Mouse (Mus musculus) limb, embryonic 11.5 days (tissue): Measurements from ENCODE around the gene Cdkn1a. TPM values are rescaled to one million over a fixed set of nuclear protein-coding genes. Genes with fewer than 3 reads are reported as not detected.
"Not testable (repeated sequence)": the region's sequence is repeated elsewhere in the genome, so short reads cannot be mapped to it uniquely, and the experiment has no call there.

Source experiments
- ATAC-seq: fragments of 200-750 bp; cut with Nextera tagmentation; 2 replicates; pipeline ENCODE4 v1.8.0; 2017; ENCODE audit warnings: low read depth; ENCODE audit not compliant: insufficient number of reproducible peaks, low FRiP score, low TSS enrichment
- DNase-seq: peaks from one replicate; pipeline ENCODE4 v3.0.0-alpha.2; 2015; ENCODE audit warnings: low spot score
- H3K27ac ChIP-seq: fragments of 300-500 bp; sonication (generic); replicated peaks from 2 replicates; pipeline ENCODE4 v1.5.1; 2014; ENCODE audit warnings: low read depth, mild to moderate bottlenecking, low read length
- H3K27me3 ChIP-seq: fragments of 300-500 bp; sonication (generic); 2 replicates; pipeline ENCODE4 v1.6.1; 2014; ENCODE audit warnings: mild to moderate bottlenecking, low read length, mixed read lengths; ENCODE audit not compliant: control insufficient read depth, insufficient read depth
- H3K36me3 ChIP-seq: fragments of 300-500 bp; sonication (generic); 2 replicates; pipeline ENCODE4 v1.6.1; 2014; ENCODE audit warnings: mild to moderate bottlenecking, low read length, moderate library complexity, mixed read lengths; ENCODE audit not compliant: control insufficient read depth, insufficient read depth
- H3K4me1 ChIP-seq: fragments of 300-500 bp; sonication (generic); 2 replicates; pipeline ENCODE4 v1.6.1; 2014; ENCODE audit warnings: low read length, mixed read lengths; ENCODE audit not compliant: control insufficient read depth, insufficient read depth
- H3K4me2 ChIP-seq: fragments of 300-500 bp; sonication (generic); 2 replicates; pipeline ENCODE4 v1.6.1; 2014; ENCODE audit warnings: low read depth, mild to moderate bottlenecking, moderate library complexity; ENCODE audit not compliant: severe bottlenecking
- H3K4me3 ChIP-seq: fragments of 300-500 bp; sonication (generic); 2 replicates; pipeline ENCODE4 v1.5.1; 2014; ENCODE audit warnings: low read depth, low read length
- H3K9ac ChIP-seq: fragments of 300-500 bp; sonication (generic); 2 replicates; pipeline ENCODE4 v1.6.1; 2014; ENCODE audit warnings: mild to moderate bottlenecking, low read length
- H3K9me3 ChIP-seq: fragments of 300-500 bp; sonication (generic); 2 replicates; pipeline ENCODE4 v1.6.1; 2016; ENCODE audit warnings: low read length; ENCODE audit not compliant: control insufficient read depth
- WGBS: fragments of 180-500 bp; shearing (Covaris S2); extraction: QIAGEN DNeasy Blood & Tissue Kit; methylation state at CpG from one replicate; pipeline ENCODE4 v1.1.7; 2014; 5-methylcytosine and 5-hydroxymethylcytosine counted together
- polyA plus RNA-seq: library from polyadenylated mRNA; unstranded; fragments of >200 nt; fragmentation: Nextera tagmentation; extraction: Ambion mirVana; gene quantifications from 2 replicates; pipeline ENCODE4 v1.2.1, GENCODE M21; 2014

Cdkn1a gene
- polyA plus RNA-seq, 1 experiment from 2014 or later: 41.5 TPM

GRCm38 (mm10) chr17:29100627-29101026, 9.9 kb downstream of the Cdkn1a start:
- H3K27ac ChIP-seq: no peak overlapping the region
- ATAC-seq (no peak), DNase-seq (no peak)
- no peaks in the 10 kb centered on the region for H3K9me3 ChIP-seq
- H3K27me3 ChIP-seq: no peaks in the 10 kb centered on the region
- WGBS: 90% methylated on average over 7 of the region's 7 CpGs
- H3K9ac ChIP-seq: no peak overlapping the region
- H3K4me2 ChIP-seq: no peak overlapping the region
- H3K36me3 ChIP-seq: no peaks in the 10 kb centered on the region
- no peaks in the 10 kb centered on the region for H3K4me1 ChIP-seq
- no peak overlapping the region for H3K4me3 ChIP-seq

DNA sequence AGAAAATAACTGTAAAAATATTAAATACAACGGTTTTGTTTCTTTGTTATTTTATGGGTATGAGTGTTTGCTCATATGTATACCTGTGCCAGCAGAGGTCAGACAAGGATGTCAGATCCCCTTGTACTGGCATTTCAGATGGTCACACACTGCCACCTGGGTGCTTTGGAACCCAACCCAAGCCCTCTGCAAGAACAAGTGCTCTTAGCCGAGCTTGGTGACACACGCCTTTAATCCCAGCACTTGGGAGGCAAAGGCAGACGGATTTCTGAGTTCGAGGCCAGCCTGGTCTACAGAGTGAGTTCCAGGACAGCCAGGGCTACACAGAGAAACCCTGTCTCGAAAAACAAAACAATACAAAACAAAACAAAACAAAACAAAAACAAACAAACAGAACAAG, 19.6 kb downstream of the Cdkn1a start:
- not testable (repeated sequence) for H3K4me3 ChIP-seq, H3K27ac ChIP-seq, ATAC-seq, H3K9me3 ChIP-seq, H3K9ac ChIP-seq, H3K36me3 ChIP-seq, DNase-seq, H3K27me3 ChIP-seq, H3K4me1 ChIP-seq, H3K4me2 ChIP-seq
- WGBS: 82% methylated on average over 6 of the region's 6 CpGs

GRCm38 (mm10) chr17:29111332-29111731, 20.6 kb downstream of the Cdkn1a start:
- Histone ChIP-seq H3K9ac (no peak overlapping the region), H3K27me3 (no peaks in the 10 kb centered on the region), H3K27ac (no peak overlapping the region), H3K4me3 (no peak overlapping the region), H3K36me3 (no peaks in the 10 kb centered on the region), H3K4me2 (no peak overlapping the region), H3K9me3 (no peaks in the 10 kb centered on the region), H3K4me1 (no peaks in the 10 kb centered on the region)
- DNase-seq (no peak), ATAC-seq (no peak)
- 89% methylated on average over 5 of the region's 5 CpGs for WGBS

DNA sequence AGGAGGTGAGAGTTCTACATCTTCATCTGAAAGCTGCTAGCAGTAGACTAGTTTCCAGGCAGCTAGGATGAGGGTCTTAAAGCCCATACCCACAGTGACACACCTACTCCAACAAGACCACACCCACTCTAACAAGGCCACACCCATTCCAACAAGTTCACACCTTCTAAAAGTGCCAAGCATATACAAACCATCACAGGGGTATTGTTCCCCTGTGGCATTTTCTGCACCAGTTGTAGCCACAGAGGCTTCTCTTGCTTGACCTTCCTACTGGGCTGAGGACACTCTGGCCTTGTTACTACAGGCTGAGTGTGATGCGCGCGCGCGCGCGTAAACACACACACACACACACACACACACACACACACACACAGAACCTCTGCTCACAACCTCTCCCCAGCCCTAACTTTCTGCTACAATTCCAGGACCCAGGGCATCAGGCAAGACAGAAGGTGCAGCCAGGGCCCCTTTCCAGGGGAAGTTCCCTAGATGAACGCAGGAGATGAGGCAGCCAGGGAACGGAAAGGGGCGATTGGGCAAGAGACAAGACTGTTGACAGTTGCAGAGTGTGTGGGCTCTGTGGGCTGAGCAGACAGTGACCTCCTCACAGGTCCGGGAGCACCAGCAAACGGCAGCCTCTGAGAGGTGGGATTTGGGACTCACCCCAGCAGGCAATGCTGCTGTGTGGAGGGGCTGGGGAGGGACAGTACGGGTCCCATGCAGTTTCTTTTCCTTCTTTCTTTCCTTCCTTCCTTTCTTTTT, 23.0 kb downstream of the Cdkn1a start, which contains the start of gene Rab44:
Gene Rab44, plus strand, starts transcription at position 555 of the 762 bp plus-strand sequence.
- H3K27ac ChIP-seq: no peak within 1 kb of the TSS
- no peaks in the 10 kb centered on the region for H3K9me3 ChIP-seq
- 91% methylated on average over 13 of the region's 13 CpGs for WGBS
- DNase-seq (no peak), ATAC-seq (no peak)
- H3K9ac ChIP-seq: no peak within 1 kb of the TSS
- H3K36me3 ChIP-seq: no peaks in the 10 kb centered on the region
- H3K4me3 ChIP-seq: no peak within 1 kb of the TSS
- no peak within 1 kb of the TSS for H3K4me2 ChIP-seq
- no peaks in the 10 kb centered on the region for H3K27me3 ChIP-seq
- no peaks in the 10 kb centered on the region for H3K4me1 ChIP-seq

DNA sequence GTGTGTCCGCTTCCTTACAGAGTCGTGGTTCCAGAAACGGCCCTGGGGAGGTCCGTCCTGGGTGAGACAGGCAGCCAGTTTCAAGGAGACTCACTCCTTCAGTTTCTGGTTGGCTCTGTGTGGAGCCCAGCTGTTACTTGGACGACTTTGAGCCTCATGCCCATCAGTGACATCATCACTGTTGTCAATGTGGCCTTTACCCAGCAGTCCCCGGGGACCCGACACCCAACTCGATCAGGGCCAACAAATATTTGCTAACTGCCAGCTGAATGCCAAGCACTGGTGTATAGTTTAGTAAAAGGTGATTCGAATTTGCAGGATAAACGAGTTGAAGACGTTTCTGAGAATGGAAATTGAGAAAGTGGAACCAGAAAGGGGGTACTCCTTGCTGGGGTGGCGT, 25.2 kb downstream of the Cdkn1a start:
- Histone ChIP-seq H3K9me3 (no peaks in the 10 kb centered on the region), H3K9ac (no peak overlapping the region), H3K27me3 (no peaks in the 10 kb centered on the region), H3K27ac (no peak overlapping the region), H3K4me3 (no peak overlapping the region), H3K36me3 (no peaks in the 10 kb centered on the region), H3K4me2 (no peak overlapping the region), H3K4me1 (no peaks in the 10 kb centered on the region)
- 77% methylated on average over 12 of the region's 12 CpGs for WGBS
- DNase-seq: no peak
- ATAC-seq: no peak

DNA sequence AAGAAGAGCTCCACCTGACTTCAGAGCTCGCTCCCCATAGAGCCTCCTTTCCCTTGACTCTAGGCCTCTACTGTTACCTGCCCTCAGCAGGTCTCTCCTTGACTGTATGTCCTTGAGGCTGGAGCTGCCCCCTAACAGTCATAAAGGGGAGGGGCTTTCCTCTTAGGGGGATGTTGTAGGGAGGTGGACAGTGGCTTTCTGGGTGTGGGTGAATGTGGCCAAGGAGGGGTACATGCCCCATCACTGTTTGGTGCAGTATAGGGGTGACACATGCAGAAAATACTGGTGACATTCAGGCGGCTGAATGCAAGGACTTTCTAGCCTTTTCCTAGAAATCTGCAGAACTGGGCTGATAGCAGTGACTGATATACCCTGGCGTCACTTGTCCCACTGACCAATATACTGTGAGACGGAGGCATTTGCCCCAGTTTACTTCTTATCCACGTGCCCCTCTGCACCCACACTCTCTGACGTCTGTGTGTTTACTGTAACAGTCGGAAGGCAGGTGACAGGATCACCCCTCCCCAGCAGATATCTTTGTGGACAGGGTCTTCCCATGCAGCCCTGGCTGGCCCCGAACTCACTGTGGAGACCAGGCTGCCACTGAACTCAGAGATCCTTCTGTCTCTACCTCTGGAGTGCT, 26.4 kb downstream of the Cdkn1a start:
- ATAC-seq: no peak
- 73% methylated on average over 8 of the region's 8 CpGs for WGBS

GRCm38 (mm10) chr17:29118057-29118456, 27.3 kb downstream of the Cdkn1a start:
- Histone ChIP-seq H3K4me2 (no peak overlapping the region), H3K4me1 (no peaks in the 10 kb centered on the region), H3K27me3 (no peaks in the 10 kb centered on the region), H3K4me3 (no peak overlapping the region), H3K9me3 (no peaks in the 10 kb centered on the region), H3K36me3 (no peaks in the 10 kb centered on the region), H3K27ac (no peak overlapping the region), H3K9ac (no peak overlapping the region)
- DNase-seq (peak; percentile 67), ATAC-seq (peak; percentile 72; the same call in 1 of the 2 replicates)
- WGBS: 18% methylated on average over 5 of the region's 5 CpGs

More for the DNA sequence above, 26.4 kb downstream of the Cdkn1a start:
- H3K27ac ChIP-seq: no peak overlapping the region
- H3K4me3 ChIP-seq: no peak overlapping the region
- no peaks in the 10 kb centered on the region for H3K27me3 ChIP-seq
- no peak overlapping the region for H3K4me2 ChIP-seq
- no peak for DNase-seq
- H3K4me1 ChIP-seq: no peaks in the 10 kb centered on the region
- no peaks in the 10 kb centered on the region for H3K36me3 ChIP-seq
- H3K9ac ChIP-seq: no peak overlapping the region
- no peaks in the 10 kb centered on the region for H3K9me3 ChIP-seq

DNA sequence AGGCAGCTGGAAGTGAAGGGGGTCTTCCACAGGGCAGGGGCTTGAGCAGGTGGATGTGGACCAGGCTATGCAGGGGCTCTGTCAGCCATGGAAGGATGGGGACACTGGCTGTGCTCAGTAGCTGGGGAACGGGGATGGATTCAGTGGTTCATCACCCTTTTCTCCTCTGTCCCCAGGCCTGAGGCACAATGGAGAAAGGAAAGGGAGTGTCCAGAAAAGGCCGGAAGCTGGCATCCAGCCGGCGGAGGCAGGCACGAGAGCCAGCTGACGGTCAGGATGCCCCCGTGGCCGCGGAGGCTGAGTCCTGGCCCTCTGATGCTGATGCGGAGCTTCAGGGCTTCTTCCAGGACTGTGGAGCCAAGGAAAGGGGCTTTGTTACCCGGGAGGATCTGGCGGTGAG, 29.9 kb downstream of the Cdkn1a start:
- no peak overlapping the region for H3K27ac ChIP-seq
- DNase-seq (no peak), ATAC-seq (no peak)
- WGBS: 67% methylated on average over 12 of the region's 12 CpGs
- no peak overlapping the region for H3K4me3 ChIP-seq
- H3K4me2 ChIP-seq: no peak overlapping the region
- H3K9ac ChIP-seq: 0 out of 2 replicates have a peak overlapping the region, but pooled peaks have one; percentile 19
- H3K9me3 ChIP-seq: no peaks in the 10 kb centered on the region
- no peaks in the 10 kb centered on the region for H3K4me1 ChIP-seq
- no peaks in the 10 kb centered on the region for H3K27me3 ChIP-seq
- no peaks in the 10 kb centered on the region for H3K36me3 ChIP-seq
